Mouse (Mus musculus) left cerebral cortex, adult 2 months (tissue): ENCODE data around the gene Mef2c. TPM values are rescaled to one million over a fixed set of nuclear protein-coding genes. Genes with fewer than 3 reads are reported as not detected.

Experiments
- DNase-seq, 2 experiments: peaks; one replicate each; pipeline ENCODE4 v3.0.0; 2021 to 2022; ENCODE audit warnings: low spot score in 2 of 2, mixed read lengths in 1 of 2; ENCODE audit errors: extremely low spot score in 1 of 2
- H3K27ac ChIP-seq: fragments of 200-600 bp; 2 replicates; pipeline ENCODE4 v1.8.1; 2022
- H3K4me3 ChIP-seq: fragments of 200-600 bp; 2 replicates; pipeline ENCODE4 v1.8.1; 2022
- CTCF ChIP-seq: fragments of 200-600 bp; IDR thresholded peaks from 2 replicates; pipeline ENCODE4 v1.8.1; 2022; ENCODE audit warnings: antibody characterized with exemption, mild to moderate bottlenecking, moderate library complexity
- intact Hi-C: fragments of 180-260 bp; cut with DNase I; formaldehyde crosslinking; loops from one replicate; pipeline ENCODE4 v1.15.1; 2025
- total RNA-seq, 2 experiments: library from RNA; stranded (reverse); gene quantifications; 2 replicates each; pipeline ENCODE4 v1.2.3; 2021

Gene Mef2c
- total RNA-seq, 2 experiments from 2014 or later: 545 to 647 TPM

DNA sequence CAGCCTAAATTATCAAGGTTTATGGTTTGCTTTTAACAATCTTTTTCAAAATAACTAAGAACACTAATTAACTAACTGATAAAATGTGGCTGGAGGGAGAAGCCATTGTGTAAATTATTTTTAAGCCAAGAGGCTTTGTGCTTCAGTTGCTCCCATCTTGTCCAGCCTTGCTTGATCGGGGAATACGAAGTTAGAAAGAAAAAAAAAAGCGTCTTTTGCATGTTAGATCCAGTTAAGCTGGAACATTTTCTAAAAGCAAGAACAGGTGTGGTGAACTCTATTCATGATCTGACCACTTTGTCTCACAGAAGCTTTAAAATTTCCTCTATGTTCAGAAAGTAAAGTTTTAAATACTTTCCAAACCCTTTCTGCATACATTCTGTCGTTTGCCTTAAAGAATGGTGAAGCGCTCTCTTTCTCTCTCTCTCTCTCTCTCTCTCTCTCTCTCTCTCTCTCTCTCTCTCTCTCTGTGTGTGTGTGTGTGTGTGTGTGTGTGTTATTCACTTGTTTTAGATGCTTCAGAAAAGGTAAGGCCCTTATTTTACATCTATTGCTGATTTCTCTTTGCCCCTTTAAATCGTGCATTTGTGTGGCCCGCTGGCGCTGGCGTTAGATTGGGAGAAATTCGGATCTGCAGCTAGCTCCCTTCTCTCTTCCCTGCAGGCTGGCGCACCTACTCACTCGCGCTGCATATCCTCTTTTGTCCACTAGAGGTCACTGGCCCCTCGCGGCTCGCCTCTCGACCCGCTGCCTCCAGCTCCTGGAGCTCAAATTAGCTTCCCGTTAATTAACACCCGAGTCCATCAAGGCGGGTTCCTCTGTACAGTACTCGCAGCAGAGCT, 210.9 kb downstream of the Mef2c start:
- Histone ChIP-seq H3K27ac (peak overlapping the region; percentile 96), H3K4me3 (peak overlapping the region; percentile 83)
- intact Hi-C loops: loop anchor here (1.0 to 10.0 kb wide), 5 partner anchors 54 to 1932 kb away; partner anchors contain the start of gene Cetn3
- peak; percentile 97 for TF ChIP-seq CTCF
- peak; percentile 95 to 97 for DNase-seq

DNA sequence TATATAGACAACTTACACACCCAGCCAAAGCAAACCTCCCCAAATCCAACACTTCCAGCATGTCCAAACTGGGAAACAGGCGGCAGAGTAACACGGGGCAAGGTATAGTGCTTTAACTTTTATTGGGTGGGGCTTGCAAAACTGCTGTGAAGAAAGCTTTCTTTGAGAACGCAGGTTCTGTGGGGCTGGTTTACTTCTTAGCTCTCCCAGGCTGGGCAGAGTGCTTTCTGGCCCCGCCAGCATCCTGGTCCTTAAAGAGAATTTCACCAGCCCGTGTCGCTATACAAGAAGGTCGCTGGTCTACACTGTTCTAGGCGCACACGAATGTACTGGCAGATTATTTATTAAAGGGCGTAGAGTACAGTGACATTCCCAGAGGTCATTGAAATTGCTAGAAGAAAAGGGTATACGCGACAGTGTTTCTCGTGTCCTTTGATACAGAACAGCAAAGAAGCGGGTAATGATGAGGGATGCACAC, 211.5 kb downstream of the Mef2c start:
- Histone ChIP-seq H3K27ac (peak overlapping the region; percentile 96), H3K4me3 (peak overlapping the region; percentile 83)
- intact Hi-C loops: loop anchor here (1.0 to 10.0 kb wide), 5 partner anchors 55 to 1933 kb away; partner anchors contain the start of gene Cetn3
- no peak for DNase-seq
- no peak for TF ChIP-seq CTCF

DNA sequence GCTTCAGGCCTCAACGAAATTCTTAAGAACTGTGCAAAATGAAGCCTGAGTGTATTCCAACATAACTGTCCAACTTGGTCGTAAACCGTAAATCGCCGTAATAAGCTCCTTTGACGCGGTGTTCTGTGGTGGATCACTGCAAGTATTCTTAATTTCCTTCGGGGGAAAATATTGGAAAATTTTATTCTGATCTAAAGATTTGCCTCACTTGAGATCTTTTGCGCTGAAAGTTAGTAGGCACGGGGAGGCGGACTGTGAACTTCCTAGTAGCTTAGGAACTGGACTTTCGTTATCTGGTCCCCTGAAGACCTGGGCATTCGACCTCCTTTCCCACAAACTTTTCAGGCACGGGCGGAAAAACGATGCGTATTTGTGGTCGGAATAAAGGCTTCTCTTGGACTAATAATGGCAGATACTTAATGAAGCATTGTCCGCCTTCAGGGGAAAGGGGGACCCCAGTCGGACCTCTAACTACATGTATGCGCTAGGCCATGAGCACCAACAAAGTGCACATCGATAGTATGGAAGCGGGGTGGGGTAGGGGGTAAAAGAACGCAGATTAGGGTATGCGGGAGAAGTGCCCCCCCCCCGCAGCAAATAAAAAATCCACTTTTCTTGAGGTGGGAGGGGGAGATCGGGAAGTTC, 212.3 kb downstream of the Mef2c start:
- DNase-seq: no peak
- Histone ChIP-seq H3K27ac (peak overlapping the region; percentile 96), H3K4me3 (peak overlapping the region; percentile 83)
- intact Hi-C loops: loop anchor here (1.0 to 10.0 kb wide), 5 partner anchors 55 to 1934 kb away; partner anchors contain the start of gene Cetn3
- TF ChIP-seq CTCF: no peak
